Mouse (Mus musculus) G1E (cell line): Measurements from ENCODE around the gene Slc25a21.

Source experiments
- CTCF ChIP-seq: IDR thresholded peaks from 2 replicates; pipeline ENCODE4 v1.5.1; 2012; ENCODE audit warnings: low read depth, low read length, inconsistent platforms, mixed read lengths
- GATA1 ChIP-seq: IDR thresholded peaks from 2 replicates; pipeline ENCODE4 v1.6.1; 2012; ENCODE audit warnings: borderline replicate concordance, low read length, inconsistent platforms, mixed read lengths
- GATA2 ChIP-seq: IDR thresholded peaks from 2 replicates; pipeline ENCODE4 v1.6.1; 2012; ENCODE audit warnings: low read depth, low read length, inconsistent platforms, borderline replicate concordance
- POLR2AphosphoS5 ChIP-seq: IDR thresholded peaks from 2 replicates; pipeline ENCODE4 v1.6.1; 2012; ENCODE audit warnings: low read depth, low read length, inconsistent platforms; ENCODE audit not compliant: insufficient replicate concordance
- TAL1 ChIP-seq: conservative IDR thresholded peaks from 2 replicates; pipeline ENCODE4 v1.6.1; 2012; ENCODE audit warnings: low read depth, low read length, inconsistent platforms, mixed read lengths

- no peak for TF ChIP-seq CTCF
- no peak for TF ChIP-seq POLR2AphosphoS5
- no peak for TF ChIP-seq GATA1
- TF ChIP-seq GATA2 = no peak
- TF ChIP-seq TAL1 = no peak
These were observed 497.9 kb downstream of the Slc25a21 start for GRCm38 (mm10) chr12:56699351-56699750.
